Mouse (Mus musculus): ENCODE data around the gene Vmn1r217. TPM values are rescaled to one million over a fixed set of nuclear protein-coding genes. Genes with fewer than 3 reads are reported as not detected.
A peak's percentile ranks its signal among the peaks of the same experiment; 100 is the strongest.
"Not testable (repeated sequence)": the region's sequence is repeated elsewhere in the genome, so short reads cannot be mapped to it uniquely, and the experiment has no call there.

The Vmn1r217 gene
- total RNA-seq (2021) = not detected
- long read RNA-seq, experiment 1 = 0 reads
- long read RNA-seq, experiment 2 = 0 reads

DNA sequence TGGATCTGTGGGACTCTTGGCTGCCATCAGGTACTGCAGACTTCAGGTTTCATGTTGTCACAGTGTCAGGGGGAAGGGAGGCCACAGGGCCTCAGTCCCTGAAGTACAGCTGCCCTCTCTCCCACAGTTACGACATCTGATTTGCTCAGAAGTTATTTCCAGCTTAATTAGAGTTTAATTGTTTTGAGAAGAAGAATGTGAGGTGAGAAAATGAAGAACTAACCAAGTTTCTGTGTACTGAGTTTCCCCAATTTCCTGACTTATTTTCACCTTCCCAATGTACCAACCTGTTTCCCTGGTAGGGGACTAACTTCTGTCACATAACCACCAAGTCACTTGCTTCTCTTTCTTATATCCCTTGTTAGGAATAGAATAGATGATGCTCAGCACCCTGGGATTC lies at the start of gene Vmn1r217:
Gene Vmn1r217, minus strand, starts transcription at position 101 of the 400 bp plus-strand sequence.
- not testable (repeated sequence) for DNase-seq

DNA sequence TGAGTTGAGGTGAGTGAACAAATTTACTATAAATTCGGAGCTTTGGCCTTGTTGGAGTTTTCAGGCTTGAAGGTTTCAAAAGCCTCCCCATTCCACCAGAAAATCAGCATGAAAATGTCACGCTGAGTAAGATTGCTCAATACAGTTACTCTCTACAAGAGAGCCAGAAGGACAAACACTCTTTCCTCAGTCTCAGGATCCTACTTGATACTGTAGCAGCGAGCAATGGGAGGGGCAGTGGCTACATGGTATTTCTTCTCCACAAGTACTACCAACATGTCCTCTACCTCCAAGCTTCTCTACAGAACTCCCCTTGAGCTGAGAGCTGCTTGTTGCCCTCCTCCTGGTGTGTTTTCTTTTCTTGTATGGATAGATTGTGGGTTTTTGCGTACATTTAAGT lies 48.4 kb upstream of the Vmn1r217 start:
- not testable (repeated sequence) for DNase-seq

DNA sequence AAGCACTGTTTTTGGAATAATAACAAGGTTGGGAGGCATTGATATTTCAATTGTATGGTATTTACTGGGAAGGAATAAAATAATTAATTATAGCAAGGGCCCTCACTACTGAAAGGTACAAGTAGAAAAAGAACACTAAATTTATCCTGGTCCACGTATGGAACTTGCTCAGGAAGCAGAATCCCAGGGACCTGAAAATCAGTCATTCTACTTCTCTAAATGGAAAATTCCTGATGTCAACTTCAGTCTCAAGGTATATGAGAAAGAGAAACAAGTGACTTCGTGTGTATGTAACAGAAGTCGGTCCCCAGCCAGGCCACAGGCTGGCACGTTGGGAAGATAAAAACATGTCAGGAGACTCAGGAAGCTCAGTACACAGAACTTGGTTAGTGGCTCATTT lies 41.0 kb upstream of the Vmn1r217 start, which contains the start of gene Vmn1r219:
Gene Vmn1r219, plus strand, starts transcription at position 301 of the 400 bp plus-strand sequence.
- no peak for DNase-seq

DNA sequence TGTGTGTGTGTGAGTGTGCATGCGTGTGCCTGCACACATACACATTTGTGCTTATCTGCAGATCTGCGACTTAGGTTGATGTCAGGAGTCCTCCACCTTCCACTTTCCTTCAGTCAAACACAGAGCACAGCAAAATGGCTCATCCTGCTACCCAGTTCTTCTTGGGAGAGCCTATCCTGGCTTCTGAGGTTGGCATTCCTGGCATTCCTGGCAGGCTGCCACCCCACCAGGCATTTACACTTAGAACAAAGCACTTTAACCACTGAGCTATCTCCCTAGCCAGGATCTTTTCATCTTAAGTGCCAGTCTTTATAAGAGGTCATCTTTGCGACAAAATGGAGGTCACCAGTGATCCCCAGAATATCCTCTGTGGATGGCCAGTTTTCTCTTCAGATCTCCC lies 39.8 kb upstream of the Vmn1r217 start:
- peak in 1 of 2 experiments; percentile 2 for DNase-seq

DNA sequence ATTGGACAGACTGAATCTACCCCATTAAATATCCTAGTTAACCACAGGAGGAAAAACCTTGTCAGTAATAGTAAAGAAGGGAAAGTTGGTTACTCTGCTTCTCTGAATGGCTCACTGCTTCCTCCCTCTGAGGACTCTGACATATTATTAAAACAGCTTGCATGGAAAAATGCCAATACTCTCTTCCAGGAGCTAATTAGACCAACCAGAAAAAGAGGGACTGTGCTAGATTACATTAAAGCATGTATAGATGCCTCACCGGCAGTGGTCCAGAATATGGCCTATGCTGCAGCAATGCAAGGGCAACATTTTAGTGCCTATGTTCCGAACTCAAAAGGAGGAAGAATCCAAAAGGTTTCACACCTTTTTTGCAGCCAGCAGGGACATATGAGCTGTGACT lies 20.9 kb upstream of the Vmn1r217 start:
- no peak for DNase-seq

DNA sequence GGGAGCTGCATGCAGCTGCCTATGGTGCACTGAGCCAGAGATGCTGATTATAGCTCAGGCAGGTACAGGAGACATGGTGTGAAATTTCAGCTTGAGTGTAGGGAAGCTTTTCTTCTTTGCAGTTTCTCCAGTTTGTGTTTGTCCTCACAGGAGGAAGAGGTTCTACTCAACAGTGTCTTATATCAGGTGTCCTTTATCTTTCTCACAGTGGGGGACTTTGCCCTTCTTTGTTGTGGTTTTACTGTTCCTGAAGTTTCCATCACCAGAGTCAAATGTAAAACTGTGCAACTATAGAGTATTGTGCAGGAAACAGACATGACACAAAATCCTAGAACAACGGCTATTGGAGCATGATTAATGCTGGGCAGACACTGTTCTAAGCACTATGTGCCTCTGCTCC lies 15.5 kb upstream of the Vmn1r217 start:
- no peak for DNase-seq

DNA sequence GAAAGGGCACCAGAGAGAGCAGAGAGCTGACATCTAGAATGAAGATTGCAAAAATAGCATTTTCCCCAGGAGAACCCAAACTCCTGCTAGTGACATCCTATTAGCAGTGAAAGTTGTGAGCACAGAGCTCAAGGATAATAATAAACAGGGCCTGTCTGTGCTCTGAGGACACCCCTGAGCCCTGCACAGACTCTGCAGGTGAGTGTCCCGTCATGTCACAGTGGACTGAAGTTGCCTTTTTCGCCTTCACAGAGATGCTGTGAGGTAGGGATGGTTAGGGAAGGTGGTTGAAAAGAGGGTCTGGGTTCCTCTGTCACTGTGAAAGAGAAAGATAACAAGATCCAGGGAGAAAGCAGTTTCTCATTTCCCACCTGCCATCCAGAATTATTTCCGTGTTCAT lies 15.1 kb upstream of the Vmn1r217 start, which contains the start of gene Vmn1r218:
Gene Vmn1r218, plus strand, starts transcription at position 57 of the 400 bp plus-strand sequence.
- no peak for DNase-seq

DNA sequence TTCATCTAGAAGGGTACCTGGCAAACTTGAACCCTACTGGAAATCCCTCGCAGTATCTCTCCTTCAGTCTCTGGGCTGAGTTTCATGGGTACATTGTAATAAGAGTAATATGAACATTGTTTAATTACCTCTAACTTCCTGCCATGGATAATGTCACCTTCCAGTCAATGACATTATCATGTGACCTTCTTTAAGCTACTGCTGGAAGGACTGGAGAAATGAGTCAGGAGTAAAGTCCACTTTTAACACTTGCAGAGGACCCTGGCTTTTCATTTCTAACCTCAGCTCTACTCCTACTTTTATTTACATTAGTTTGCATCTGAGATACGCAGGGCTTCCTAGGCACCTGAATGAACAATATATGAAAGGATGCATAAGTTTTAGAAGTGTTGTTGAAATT lies 2.6 kb upstream of the Vmn1r217 start:
- DNase-seq = no peak

DNA sequence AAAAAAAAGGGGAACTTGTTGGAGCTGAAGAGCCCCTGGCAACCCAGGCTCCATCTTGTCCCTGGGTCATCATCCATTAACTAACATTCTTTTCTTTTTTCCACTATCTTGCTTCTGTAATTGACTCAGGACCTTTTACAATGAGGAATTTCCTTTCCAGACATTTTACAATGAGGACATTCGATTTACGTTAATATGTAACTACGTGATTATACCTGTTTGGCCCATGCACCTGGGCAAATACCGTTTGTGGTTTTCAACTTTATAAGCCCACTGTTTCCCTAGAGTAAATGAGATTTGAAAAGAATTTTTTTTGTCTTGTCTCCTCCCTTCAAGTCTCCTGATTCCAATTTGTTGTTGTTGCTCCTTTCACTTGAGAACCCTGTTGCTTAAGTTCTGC lies 23.6 kb downstream of the Vmn1r217 start:
- DNase-seq = no peak

DNA sequence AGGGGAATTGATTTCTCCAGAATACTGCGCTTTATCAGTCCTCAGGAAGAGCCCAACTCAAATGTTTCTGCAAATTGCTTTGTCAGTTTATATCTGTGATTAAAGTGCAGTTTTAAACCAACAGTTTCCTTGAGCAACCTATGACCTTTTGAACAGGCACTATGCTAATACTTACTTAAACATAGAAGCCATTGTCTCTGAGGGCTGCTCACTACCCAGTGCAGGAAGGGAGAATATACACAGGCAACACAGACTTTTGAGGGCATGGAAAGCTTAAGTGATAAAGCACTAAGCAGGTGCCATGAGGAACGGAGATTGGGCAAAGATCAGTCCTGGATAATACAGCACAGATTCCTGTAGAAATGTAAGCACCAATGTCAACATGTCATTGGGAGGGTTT lies 48.7 kb downstream of the Vmn1r217 start:
- DNase-seq = no peak

DNA sequence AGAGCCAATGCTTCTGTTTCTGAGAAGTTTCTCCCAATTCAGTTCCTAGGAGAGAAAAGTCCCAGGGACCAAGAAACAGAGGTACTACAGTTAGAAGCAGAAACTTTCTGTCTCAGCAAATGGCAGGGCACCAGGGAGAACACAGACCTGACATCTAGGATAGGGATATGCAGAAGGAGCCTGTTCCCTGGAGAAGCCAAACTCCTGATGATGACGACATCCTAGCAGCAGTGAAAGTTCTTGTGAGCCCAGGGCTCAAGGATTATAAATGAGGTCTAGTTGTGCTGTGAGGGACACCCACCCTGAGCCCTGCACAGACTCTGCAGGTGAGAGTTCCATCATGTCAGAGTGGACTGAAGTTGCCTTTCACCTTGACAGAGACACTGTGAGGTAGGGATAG lies 50.3 kb downstream of the Vmn1r217 start, which contains the start of gene Vmn1r215:
Gene Vmn1r215, plus strand, starts transcription at position 301 of the 400 bp plus-strand sequence.
- no peak for DNase-seq

DNA sequence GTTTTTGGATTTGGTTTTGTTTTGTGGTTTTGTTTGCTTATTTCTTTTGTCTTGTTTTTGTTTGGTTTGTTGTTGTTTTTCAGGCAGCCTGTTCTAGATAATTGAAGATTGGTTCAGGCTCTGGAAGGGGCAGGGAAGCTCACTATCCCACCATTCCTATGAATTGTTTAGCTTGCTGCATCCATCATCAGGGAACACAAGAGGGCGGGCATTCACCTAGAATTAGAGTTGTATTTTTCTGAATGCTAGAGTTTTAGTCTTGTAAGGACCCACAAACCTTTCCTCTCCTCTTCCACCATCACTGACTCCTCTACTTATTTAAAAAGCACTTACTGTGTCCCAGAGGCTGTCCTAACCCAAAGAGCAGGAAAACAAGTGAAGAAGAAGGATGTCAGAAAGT lies 60.2 kb downstream of the Vmn1r217 start:
- DNase-seq = no peak

Other genes starting within 250 kb of the Vmn1r217 start
- gene Vmn1r212, start 234.0 kb downstream of the Vmn1r217 start, total RNA-seq (2021) = not detected
- gene Vmn1r213, start 110.6 kb downstream of the Vmn1r217 start, total RNA-seq (2021) = not detected
- gene Vmn1r214, start 87.8 kb downstream of the Vmn1r217 start, total RNA-seq (2021) = not detected
- not detected for gene Vmn1r215, start 50.2 kb downstream of the Vmn1r217 start, total RNA-seq (2021)
- not detected for gene Vmn1r218, start 14.9 kb upstream of the Vmn1r217 start, total RNA-seq (2021)
- gene Vmn1r219, start 41.1 kb upstream of the Vmn1r217 start, total RNA-seq (2021) = not detected
- gene Vmn1r220, start 69.7 kb upstream of the Vmn1r217 start, total RNA-seq (2021) = not detected
- gene Vmn1r221, start 95.9 kb upstream of the Vmn1r217 start, total RNA-seq (2021) = not detected
- gene Vmn1r222, start 117.7 kb upstream of the Vmn1r217 start, total RNA-seq (2021) = not detected
- gene Vmn1r223, start 128.9 kb upstream of the Vmn1r217 start, total RNA-seq (2021) = not detected